Mouse (Mus musculus) myocyte (in vitro differentiated cells): ENCODE data around the gene Lrrc10. TPM values are rescaled to one million over a fixed set of nuclear protein-coding genes. Genes with fewer than 3 reads are reported as not detected.

Experiments used
- H3K27me3 ChIP-seq: one replicate; pipeline ENCODE4 v1.6.1; 2011; ENCODE audit not compliant: control insufficient read depth, insufficient read depth, insufficient read length
- H3K36me3 ChIP-seq: one replicate; pipeline ENCODE4 v1.6.1; 2011; ENCODE audit not compliant: control insufficient read depth, insufficient read depth
- H3K4me2 ChIP-seq: one replicate; pipeline ENCODE4 v1.6.1; 2011; ENCODE audit warnings: low read depth, control low read depth
- H3K4me3 ChIP-seq: one replicate; pipeline ENCODE4 v1.5.1; 2011; ENCODE audit warnings: mild to moderate bottlenecking, control low read depth, moderate library complexity
- H3K79me2 ChIP-seq: one replicate; pipeline ENCODE4 v1.6.1; 2011; ENCODE audit not compliant: control insufficient read depth, insufficient read depth
- H3ac ChIP-seq: one replicate; pipeline ENCODE4 v1.6.1; 2011; ENCODE audit not compliant: control insufficient read depth, insufficient read length
- CEBPB ChIP-seq: IDR thresholded peaks from 2 replicates; pipeline ENCODE4 v1.6.1; 2011; ENCODE audit warnings: mild to moderate bottlenecking, moderate library complexity; ENCODE audit not compliant: poor library complexity, insufficient read depth, severe bottlenecking
- E2F4 ChIP-seq: IDR thresholded peaks from one replicate; pipeline ENCODE4 v1.6.1; 2011; ENCODE audit warnings: mild to moderate bottlenecking, control low read depth, moderate library complexity; ENCODE audit not compliant: insufficient read depth
- MAX ChIP-seq: IDR thresholded peaks from one replicate; pipeline ENCODE4 v1.6.1; 2011; ENCODE audit warnings: low read depth, mild to moderate bottlenecking, control low read depth
- MYOD1 ChIP-seq, 3 experiments: IDR thresholded peaks; one replicate each; pipeline ENCODE4 v1.6.1; 2011; ENCODE audit warnings: control low read depth in 2 of 3, low read depth in 2 of 3, mild to moderate bottlenecking in 2 of 3, moderate library complexity in 1 of 3; ENCODE audit not compliant: insufficient read length in 2 of 3, control insufficient read depth in 1 of 3
- MYOG ChIP-seq, 3 experiments: IDR thresholded peaks; one replicate each; pipeline ENCODE4 v1.6.1; 2011; ENCODE audit warnings: control low read depth in 2 of 3, low read depth in 2 of 3, mild to moderate bottlenecking in 2 of 3; ENCODE audit not compliant: insufficient read length in 2 of 3, control insufficient read depth in 1 of 3, insufficient read depth in 1 of 3
- POLR2A ChIP-seq: IDR thresholded peaks from one replicate; pipeline ENCODE4 v1.6.1; 2011; ENCODE audit warnings: low read depth, mild to moderate bottlenecking, control low read depth, moderate library complexity; ENCODE audit not compliant: insufficient read length
- POLR2AphosphoS2 ChIP-seq: IDR thresholded peaks from one replicate; pipeline ENCODE4 v1.6.1; 2011; ENCODE audit warnings: low read depth, control low read depth; ENCODE audit not compliant: insufficient read length
- REST ChIP-seq: IDR thresholded peaks from one replicate; pipeline ENCODE4 v1.6.1; 2011; ENCODE audit warnings: mild to moderate bottlenecking, control low read depth, moderate library complexity; ENCODE audit not compliant: insufficient read depth, insufficient read length
- SRF ChIP-seq: IDR thresholded peaks from one replicate; pipeline ENCODE4 v1.6.1; 2011; ENCODE audit warnings: low read depth; ENCODE audit not compliant: control insufficient read depth, insufficient read length
- TCF12 ChIP-seq: IDR thresholded peaks from one replicate; pipeline ENCODE4 v1.6.1; 2011; ENCODE audit warnings: mild to moderate bottlenecking, control low read depth; ENCODE audit not compliant: poor library complexity, insufficient read depth, severe bottlenecking
- TCF3 ChIP-seq: IDR thresholded peaks from one replicate; pipeline ENCODE4 v1.6.1; 2011; ENCODE audit warnings: low read depth, control low read depth; ENCODE audit not compliant: insufficient read length
- USF1 ChIP-seq: IDR thresholded peaks from one replicate; pipeline ENCODE4 v1.6.1; 2011; ENCODE audit warnings: low read depth, mild to moderate bottlenecking, control low read depth, moderate library complexity
- polyA plus RNA-seq: library from polyadenylated mRNA; unstranded; fragments of >200 nt; fragmentation: generic; extraction: Trizol; gene quantifications from one replicate; pipeline ENCODE4 v1.2.1, GENCODE M21; 2012; ENCODE audit warnings: missing spikeins

Gene Lrrc10
- polyA plus RNA-seq, 1 experiment: not detected

DNA sequence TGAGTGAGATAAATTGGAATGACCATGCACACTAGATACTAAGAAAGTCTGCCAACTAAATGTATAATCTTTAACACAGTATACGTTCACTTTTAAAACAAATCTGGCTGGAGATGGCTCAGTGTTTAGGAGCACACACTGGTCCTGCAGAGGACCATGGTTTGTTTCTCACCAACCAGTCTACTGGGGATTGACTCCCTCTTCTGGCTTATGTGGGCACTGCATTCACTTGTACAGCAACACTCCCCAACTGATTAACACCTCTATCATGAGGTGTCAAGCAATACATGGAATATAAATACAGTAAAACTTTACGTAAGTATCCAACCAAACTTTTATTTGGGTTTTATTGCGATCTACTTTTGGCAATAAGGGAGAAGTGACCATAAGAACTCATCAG, 24.0 kb downstream of the Lrrc10 start:
- Histone ChIP-seq H3K36me3 (peaks cover 21% of the 10 kb centered on the region), H3K79me2 (no peaks in the 10 kb centered on the region), H3K27me3 (no peaks in the 10 kb centered on the region), H3K4me3 (no peak overlapping the region), H3K4me2 (no peak overlapping the region), H3ac (no peak overlapping the region)
- TF ChIP-seq POLR2A: no peak
- TF ChIP-seq E2F4: no peak

DNA sequence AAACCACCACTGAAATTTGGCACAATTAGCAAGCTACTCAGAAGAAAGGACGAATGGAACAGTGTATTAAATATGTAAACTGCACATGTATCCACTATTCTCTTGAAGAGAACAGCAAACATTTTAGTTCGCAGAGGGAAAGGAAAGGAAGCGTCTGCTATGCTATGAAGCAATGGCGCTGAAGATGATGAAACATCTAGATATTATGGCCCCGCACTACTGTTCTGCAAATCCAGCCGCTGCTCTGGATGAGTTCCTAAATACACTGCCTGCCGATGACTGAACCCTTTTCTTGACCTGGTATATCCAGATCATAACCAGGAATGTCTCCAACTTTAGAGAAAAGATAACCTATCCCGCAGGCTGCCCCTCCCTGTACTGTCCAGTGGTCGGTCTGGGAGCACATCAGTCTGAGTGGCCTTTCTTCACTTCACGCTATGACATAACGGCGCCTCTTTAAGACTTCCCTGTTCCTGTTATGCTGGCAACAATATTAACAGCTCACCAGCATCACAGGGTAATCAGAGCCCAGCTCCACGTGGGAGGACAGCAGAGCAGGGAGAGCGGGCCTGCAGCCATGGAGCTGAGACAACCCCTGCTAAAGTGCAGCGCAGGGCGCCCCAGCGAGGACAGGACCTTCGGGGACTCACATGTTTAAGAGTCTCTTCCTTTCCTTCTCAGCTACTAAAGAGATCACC, 27.2 kb downstream of the Lrrc10 start:
- Histone ChIP-seq H3ac (no peak overlapping the region), H3K36me3 (peaks cover 25% of the 10 kb centered on the region), H3K79me2 (no peaks in the 10 kb centered on the region), H3K4me2 (no peak overlapping the region), H3K4me3 (no peak overlapping the region), H3K27me3 (no peaks in the 10 kb centered on the region)
- TF ChIP-seq MAX: no peak
- no peak for TF ChIP-seq POLR2AphosphoS2
- TF ChIP-seq E2F4: no peak

DNA sequence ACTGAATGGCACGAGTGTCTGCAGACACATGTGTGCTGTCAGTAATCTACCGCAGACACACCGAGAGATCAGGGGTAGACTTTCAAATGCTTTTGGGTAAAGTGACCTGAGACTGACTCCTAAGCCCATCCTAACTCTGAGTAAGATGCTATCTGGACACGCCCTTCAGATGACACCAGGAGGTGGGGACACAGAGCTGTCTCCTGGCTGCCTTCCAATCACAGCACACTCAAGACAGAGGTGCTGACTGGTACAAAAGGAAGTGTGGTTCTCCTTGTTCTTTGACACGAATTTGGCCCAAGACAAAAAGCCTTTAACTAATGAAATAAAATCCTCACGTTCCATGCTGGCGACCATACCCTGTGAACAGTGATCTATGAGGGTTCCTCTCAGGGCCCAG, 28.0 kb downstream of the Lrrc10 start:
- Histone ChIP-seq H3K27me3 (no peaks in the 10 kb centered on the region), H3K4me2 (no peak overlapping the region), H3ac (no peak overlapping the region), H3K4me3 (no peak overlapping the region), H3K36me3 (peaks cover 31% of the 10 kb centered on the region), H3K79me2 (no peaks in the 10 kb centered on the region)
- no peak for TF ChIP-seq CEBPB
- no peak for TF ChIP-seq MYOG (IDR thresholded peaks at IDR 0.05; ENCODE audit: control insufficient read depth in 1 of 3, insufficient read depth in 1 of 3, insufficient read length in 2 of 3, low read depth in 2 of 3)
- TF ChIP-seq POLR2A: no peak
- TF ChIP-seq TCF3: no peak
- TF ChIP-seq POLR2AphosphoS2: no peak
- TF ChIP-seq E2F4: no peak
- no peak for TF ChIP-seq MAX
- TF ChIP-seq SRF: no peak
- TF ChIP-seq TCF12: no peak
- TF ChIP-seq REST: no peak
- TF ChIP-seq USF1: no peak
- no peak for TF ChIP-seq MYOD1 (IDR thresholded peaks at IDR 0.05; ENCODE audit: control insufficient read depth in 1 of 3, insufficient read length in 2 of 3, low read depth in 2 of 3)

DNA sequence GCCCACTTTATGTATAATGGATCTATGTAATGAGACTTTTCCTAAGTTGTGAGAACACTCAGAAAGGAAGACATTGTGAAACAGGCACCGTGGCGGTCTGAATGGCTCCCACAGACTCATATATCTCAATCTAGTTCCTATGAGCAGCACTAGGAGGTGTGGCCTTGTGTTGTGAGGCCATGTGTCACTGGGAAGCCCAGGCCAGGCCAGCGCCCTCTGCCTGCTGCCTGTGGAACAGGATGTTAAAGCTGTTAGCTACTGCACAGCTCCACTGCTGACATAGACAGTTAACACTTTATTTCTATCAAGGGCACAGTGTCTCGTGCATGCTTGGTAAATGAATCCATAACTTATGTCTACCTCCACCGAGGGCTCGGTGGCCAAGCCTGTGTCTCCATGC, 33.1 kb downstream of the Lrrc10 start:
- no peak overlapping the region for H3K4me3 ChIP-seq
- peaks cover 32% of the 10 kb centered on the region for H3K36me3 ChIP-seq
- H3K4me2 ChIP-seq: no peak overlapping the region
- H3ac ChIP-seq: no peak overlapping the region
- TF ChIP-seq CEBPB (no peak), MAX (no peak), POLR2A (no peak), MYOG (IDR thresholded peaks at IDR 0.05; ENCODE audit: control insufficient read depth in 1 of 3, insufficient read depth in 1 of 3, insufficient read length in 2 of 3, low read depth in 2 of 3) (no peak), E2F4 (no peak), USF1 (no peak), REST (no peak), SRF (no peak), TCF12 (no peak), TCF3 (no peak)
- H3K27me3 ChIP-seq: no peaks in the 10 kb centered on the region
- no peaks in the 10 kb centered on the region for H3K79me2 ChIP-seq

DNA sequence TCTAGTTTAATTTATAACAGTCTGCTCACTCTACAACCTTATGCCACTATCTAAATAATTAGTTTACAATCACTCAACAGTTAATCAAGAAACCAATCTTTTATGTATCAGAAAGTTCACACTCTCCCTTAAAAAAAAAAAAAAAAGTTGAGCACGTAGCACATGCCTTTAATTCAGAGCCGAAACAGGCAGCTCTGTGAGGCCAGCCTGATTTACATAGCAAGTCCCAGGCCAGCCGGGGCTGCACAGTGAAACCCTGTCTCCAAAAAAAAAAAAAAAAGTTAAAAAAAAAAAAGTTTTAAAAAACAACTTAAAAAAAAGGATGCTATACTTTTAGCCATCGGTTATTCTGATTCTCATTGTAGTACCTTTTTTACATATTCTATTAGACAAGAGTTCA, 36.2 kb downstream of the Lrrc10 start:
- no peak overlapping the region for H3ac ChIP-seq
- no peak overlapping the region for H3K4me3 ChIP-seq
- H3K36me3 ChIP-seq: peaks cover 35% of the 10 kb centered on the region
- no peak overlapping the region for H3K4me2 ChIP-seq
- H3K79me2 ChIP-seq: no peaks in the 10 kb centered on the region
- no peaks in the 10 kb centered on the region for H3K27me3 ChIP-seq
- TF ChIP-seq MYOD1 (IDR thresholded peaks at IDR 0.05; ENCODE audit: control insufficient read depth in 1 of 3, insufficient read length in 2 of 3, low read depth in 2 of 3) (no peak), POLR2A (no peak), USF1 (no peak), SRF (no peak), REST (no peak), TCF12 (no peak), E2F4 (no peak), MYOG (IDR thresholded peaks at IDR 0.05; ENCODE audit: control insufficient read depth in 1 of 3, insufficient read depth in 1 of 3, insufficient read length in 2 of 3, low read depth in 2 of 3) (no peak), MAX (no peak), CEBPB (no peak), TCF3 (no peak), POLR2AphosphoS2 (no peak)
